Mouse (Mus musculus) gastrocnemius, postnatal 10 days (tissue): ENCODE data around the gene Ak5. TPM values are rescaled to one million over a fixed set of nuclear protein-coding genes. Genes with fewer than 3 reads are reported as not detected.

Source experiments
- DNase-seq: peaks from one replicate; pipeline ENCODE4 v3.0.0; 2021; ENCODE audit warnings: mixed read lengths
- total RNA-seq, 2 experiments: library from RNA; stranded (reverse); gene quantifications; 2 replicates each; pipeline ENCODE4 v1.2.3; 2021

Ak5 gene
- total RNA-seq, 2 experiments from 2014 or later = 1.7 to 5.3 TPM

DNA sequence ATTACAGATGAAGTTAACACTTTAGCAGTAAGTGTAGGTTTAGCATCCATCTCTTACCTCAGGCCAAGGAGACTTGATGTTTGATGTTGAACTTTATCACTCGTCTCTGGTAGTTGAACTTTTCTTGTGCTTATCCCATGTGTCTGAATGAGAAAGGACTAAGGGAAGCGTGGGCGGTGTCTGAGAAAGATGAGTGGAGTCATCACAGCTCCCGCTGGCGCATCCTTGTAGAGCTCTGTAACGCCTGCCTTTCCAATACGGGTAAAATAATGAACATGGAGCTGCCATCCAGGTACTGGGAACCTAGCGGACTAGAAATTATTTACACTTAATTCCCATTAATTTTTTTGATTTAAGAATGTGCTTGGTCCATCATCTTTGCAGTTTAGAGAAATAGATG, 239.2 kb downstream of the Ak5 start:
- DNase-seq = no peak

Other genes with a start within 250 kb of the Ak5 start
- gene Pigk, start 45.7 kb upstream of the Ak5 start, total RNA-seq = 10 to 100 TPM; 26.8 to 27.9 TPM